Mouse (Mus musculus): Measurements from ENCODE around the gene Fam234b. TPM values are rescaled to one million over a fixed set of nuclear protein-coding genes. Genes with fewer than 3 reads are reported as not detected.

The Fam234b gene
- polyA plus RNA-seq, 1 experiment from 2014 or later = 8.0 TPM

DNA sequence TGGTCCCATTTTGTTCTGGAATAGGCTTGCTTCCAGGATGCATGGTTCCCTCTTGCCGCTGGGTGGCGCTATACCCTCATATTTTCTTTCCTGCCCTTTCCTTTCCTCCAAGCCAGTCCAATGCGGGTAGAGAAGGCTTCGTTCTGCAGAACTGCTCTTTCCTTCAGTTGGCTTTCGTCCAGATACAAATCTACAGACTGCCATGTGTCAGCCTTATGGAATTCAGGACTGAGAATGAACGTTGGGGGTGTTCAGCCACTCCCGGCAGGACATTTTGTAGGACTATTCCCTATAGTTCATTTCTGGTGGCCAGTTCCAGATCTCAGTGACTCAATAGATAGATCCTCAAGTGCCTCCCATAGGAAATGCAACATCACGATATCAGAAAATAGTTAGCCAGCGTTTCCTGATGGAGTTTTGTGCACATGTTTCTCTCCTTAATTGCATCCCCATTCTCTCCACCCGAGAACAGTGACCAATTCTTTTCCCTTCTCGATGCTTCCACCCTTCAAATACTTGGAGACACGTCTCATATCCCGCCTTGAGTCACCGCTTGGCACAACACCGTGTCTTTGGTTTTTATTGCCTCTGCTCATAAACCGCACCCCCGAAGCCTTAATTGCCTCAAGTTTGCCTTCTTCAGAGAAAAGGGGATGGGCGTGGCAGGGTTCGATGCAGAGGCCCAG lies 52.2 kb downstream of the Fam234b start:
- H3K27ac ChIP-seq (replicated peaks) = peak overlapping the region; percentile 62
- H3K36me3 ChIP-seq = no peaks in the 10 kb centered on the region
- H3K9me3 ChIP-seq = no peaks in the 10 kb centered on the region
- peaks cover 40% of the 10 kb centered on the region for H3K4me1 ChIP-seq
- no peak for ATAC-seq (ENCODE audit: extremely low read depth, insufficient number of reproducible peaks, low FRiP score, low TSS enrichment)
- peak overlapping the region; percentile 39 for H3K4me2 ChIP-seq
- no peak overlapping the region for H3K9ac ChIP-seq
- no peak overlapping the region for H3K4me3 ChIP-seq
- WGBS = 40% methylated on average over 19 of the region's 19 CpGs
- H3K27me3 ChIP-seq (replicated peaks) = 0 out of 2 replicates have a peak, but pooled peaks cover 7% of the 10 kb centered on the region

- Histone ChIP-seq H3K27ac (replicated peaks) (peak overlapping the region; percentile 70), H3K9ac (no peak overlapping the region), H3K4me2 (peak overlapping the region; percentile 67; the same call in 1 of the 2 replicates), H3K4me3 (no peak overlapping the region), H3K9me3 (peaks cover 7% of the 10 kb centered on the region), H3K27me3 (replicated peaks) (0 out of 2 replicates have a peak, but pooled peaks cover 7% of the 10 kb centered on the region), H3K4me1 (peaks cover 36% of the 10 kb centered on the region), H3K36me3 (no peaks in the 10 kb centered on the region)
- 61% methylated on average over 19 of the region's 19 CpGs for WGBS
- ATAC-seq (ENCODE audit: extremely low read depth, insufficient number of reproducible peaks, low FRiP score, low TSS enrichment) = no peak
Observed at GRCm38 (mm10) chr6:135250926-135251699, 53.3 kb downstream of the Fam234b start.

GRCm38 (mm10) chr6:135251849-135252727 lies 54.3 kb downstream of the Fam234b start:
- H3K9me3 ChIP-seq = peaks cover 7% of the 10 kb centered on the region
- H3K27ac ChIP-seq (replicated peaks) = peak overlapping the region; percentile 70
- peaks cover 36% of the 10 kb centered on the region for H3K4me1 ChIP-seq
- no peak for ATAC-seq (ENCODE audit: extremely low read depth, insufficient number of reproducible peaks, low FRiP score, low TSS enrichment)
- H3K4me3 ChIP-seq = peak overlapping the region; percentile 36
- H3K9ac ChIP-seq = peak overlapping the region; percentile 58; the same call in 1 of the 2 replicates
- WGBS = 35% methylated on average over 24 of the region's 24 CpGs
- H3K36me3 ChIP-seq = no peaks in the 10 kb centered on the region
- 0 out of 2 replicates have a peak, but pooled peaks cover 7% of the 10 kb centered on the region for H3K27me3 ChIP-seq (replicated peaks)
- peak overlapping the region; percentile 67 for H3K4me2 ChIP-seq

DNA sequence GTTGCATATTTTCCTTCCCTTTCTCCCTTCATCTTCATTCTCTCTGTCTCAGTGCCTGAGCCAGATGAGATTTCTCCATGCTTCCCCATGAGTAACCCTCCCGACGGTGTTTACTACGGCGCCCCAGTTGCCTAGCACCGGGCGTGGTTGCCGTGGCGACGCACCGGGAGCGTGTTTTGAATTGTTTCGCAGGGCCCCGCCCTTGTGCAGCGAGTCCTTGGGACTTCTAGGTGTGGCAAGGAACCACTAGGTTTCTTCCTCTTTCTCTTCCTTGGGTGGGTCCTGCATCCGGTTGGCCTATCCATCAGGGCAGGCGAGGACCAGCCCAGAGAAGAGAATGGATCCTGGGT lies 54.9 kb downstream of the Fam234b start:
- 8% methylated on average over 16 of the region's 16 CpGs for WGBS
- Histone ChIP-seq H3K9ac (peak overlapping the region; percentile 58; the same call in 1 of the 2 replicates), H3K4me3 (peak overlapping the region; percentile 36), H3K4me2 (peak overlapping the region; percentile 67), H3K9me3 (peaks cover 7% of the 10 kb centered on the region), H3K27ac (replicated peaks) (peak overlapping the region; percentile 70), H3K36me3 (no peaks in the 10 kb centered on the region), H3K27me3 (replicated peaks) (0 out of 2 replicates have a peak, but pooled peaks cover 4% of the 10 kb centered on the region), H3K4me1 (peaks cover 36% of the 10 kb centered on the region)
- peak; percentile 25; the same call in 1 of the 2 replicates for ATAC-seq (ENCODE audit: extremely low read depth, insufficient number of reproducible peaks, low FRiP score, low TSS enrichment)

DNA sequence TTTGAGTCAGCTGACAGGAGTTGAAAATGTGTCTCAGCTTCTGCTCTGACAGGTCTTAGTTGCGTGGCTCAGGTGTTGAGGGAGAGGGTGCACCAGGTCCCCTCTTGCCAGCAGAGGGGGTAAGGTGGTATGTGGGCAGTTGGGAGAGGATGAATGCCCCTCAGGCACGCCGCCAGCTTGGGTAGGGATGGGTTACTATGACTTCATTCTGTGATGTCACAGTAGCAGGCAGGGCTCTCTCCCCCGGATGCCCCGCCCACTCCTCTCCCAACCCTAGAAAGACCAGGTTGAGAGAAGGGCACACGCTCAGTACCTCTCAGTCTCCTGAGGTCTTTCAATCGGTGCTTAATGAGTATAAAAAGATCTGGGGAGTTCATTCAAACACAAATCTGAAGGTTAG lies 56.4 kb downstream of the Fam234b start, which contains the start of gene Gsg1:
Gene Gsg1 (minus strand): TSS at position 199 of the 400 bp plus-strand sequence.
- H3K36me3 ChIP-seq = no peaks in the 10 kb centered on the region
- WGBS = 78% methylated on average over 7 of the region's 7 CpGs
- no peak for ATAC-seq (ENCODE audit: extremely low read depth, insufficient number of reproducible peaks, low FRiP score, low TSS enrichment)
- H3K4me2 ChIP-seq = no peak within 1 kb of the TSS
- peaks cover 7% of the 10 kb centered on the region for H3K9me3 ChIP-seq
- H3K27ac ChIP-seq (replicated peaks) = no peak within 1 kb of the TSS
- H3K4me3 ChIP-seq = no peak within 1 kb of the TSS
- H3K4me1 ChIP-seq = peaks cover 36% of the 10 kb centered on the region
- no peaks in the 10 kb centered on the region for H3K27me3 ChIP-seq (replicated peaks)
- no peak within 1 kb of the TSS for H3K9ac ChIP-seq

DNA sequence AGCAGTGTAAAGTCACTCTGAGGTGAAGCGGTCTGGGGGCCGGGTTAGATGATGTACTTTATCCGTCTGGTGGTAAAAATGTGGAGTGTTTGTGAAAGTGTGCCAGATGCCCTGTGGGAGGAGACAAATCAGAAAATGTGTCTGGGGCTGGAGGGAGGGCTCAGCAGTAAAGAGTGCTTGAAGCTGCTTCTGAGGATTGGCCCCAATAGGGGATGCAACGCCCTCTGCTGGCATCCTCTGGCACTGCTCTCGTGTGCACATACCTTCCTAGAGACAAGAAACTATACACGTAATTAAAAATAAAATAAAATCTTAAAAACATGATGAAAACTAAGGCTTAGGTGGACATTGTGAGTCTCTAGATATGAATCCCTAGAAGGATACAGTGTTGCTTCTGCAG lies 62.7 kb downstream of the Fam234b start:
- Histone ChIP-seq H3K9me3 (peaks cover 10% of the 10 kb centered on the region), H3K4me2 (no peak overlapping the region), H3K4me3 (no peak overlapping the region), H3K27ac (replicated peaks) (no peak overlapping the region), H3K27me3 (replicated peaks) (no peaks in the 10 kb centered on the region), H3K4me1 (no peaks in the 10 kb centered on the region), H3K36me3 (no peaks in the 10 kb centered on the region), H3K9ac (no peak overlapping the region)
- ATAC-seq (ENCODE audit: extremely low read depth, insufficient number of reproducible peaks, low FRiP score, low TSS enrichment) = no peak
- 86% methylated on average over 6 of the region's 6 CpGs for WGBS

DNA sequence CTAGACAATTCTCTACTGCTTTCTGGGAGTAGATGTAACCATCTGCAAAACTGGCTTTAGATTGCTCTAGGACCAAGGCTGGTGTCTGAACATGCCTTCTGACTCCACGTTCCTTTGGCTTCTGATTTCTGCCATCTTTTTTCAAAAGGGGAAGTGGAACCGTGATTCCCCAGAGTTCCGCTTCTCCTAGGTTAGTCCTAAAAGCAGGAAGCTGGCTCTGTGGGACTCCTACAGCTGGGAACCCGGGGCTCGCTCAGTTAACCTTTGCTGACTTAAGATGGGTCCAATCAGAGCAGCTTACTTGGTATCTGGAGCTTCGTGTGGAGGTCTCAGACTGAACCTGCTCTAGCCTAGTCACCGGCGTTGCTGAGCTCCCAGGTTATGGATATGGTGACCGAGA lies 63.3 kb downstream of the Fam234b start:
- H3K9ac ChIP-seq = no peak overlapping the region
- no peak overlapping the region for H3K27ac ChIP-seq (replicated peaks)
- ATAC-seq (ENCODE audit: extremely low read depth, insufficient number of reproducible peaks, low FRiP score, low TSS enrichment) = no peak
- WGBS = 82% methylated on average over 9 of the region's 9 CpGs
- no peak overlapping the region for H3K4me3 ChIP-seq
- no peak overlapping the region for H3K4me2 ChIP-seq
- H3K36me3 ChIP-seq = no peaks in the 10 kb centered on the region
- no peaks in the 10 kb centered on the region for H3K27me3 ChIP-seq (replicated peaks)
- H3K9me3 ChIP-seq = peaks cover 4% of the 10 kb centered on the region; the same call in 1 of the 2 replicates
- no peaks in the 10 kb centered on the region for H3K4me1 ChIP-seq

DNA sequence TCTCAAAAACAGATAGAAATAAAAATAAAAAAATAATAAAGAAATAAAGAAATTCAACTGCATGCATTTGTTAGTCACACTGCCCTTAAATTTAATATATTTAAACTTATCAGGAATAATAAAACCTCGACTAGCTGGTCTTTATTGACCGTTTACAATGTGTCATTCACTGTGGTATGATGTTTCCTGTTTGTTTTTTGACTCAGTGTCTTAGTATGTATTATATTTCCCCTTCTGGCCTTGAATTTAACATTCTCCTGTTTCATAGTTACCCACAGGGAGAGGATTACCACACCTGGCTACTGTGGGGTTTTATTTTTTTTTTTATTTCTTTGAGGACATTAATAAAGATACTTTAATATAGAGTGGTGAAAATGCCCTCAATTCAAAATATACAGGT lies 64.8 kb downstream of the Fam234b start:
- H3K27me3 ChIP-seq (replicated peaks) = no peaks in the 10 kb centered on the region
- 76% methylated on average over 2 of the region's 2 CpGs for WGBS
- H3K4me1 ChIP-seq = no peaks in the 10 kb centered on the region
- no peaks in the 10 kb centered on the region for H3K36me3 ChIP-seq
- H3K9ac ChIP-seq = no peak overlapping the region
- no peak overlapping the region for H3K27ac ChIP-seq (replicated peaks)
- no peak for ATAC-seq (ENCODE audit: extremely low read depth, insufficient number of reproducible peaks, low FRiP score, low TSS enrichment)
- no peak overlapping the region for H3K4me3 ChIP-seq
- peaks cover 4% of the 10 kb centered on the region; the same call in 1 of the 2 replicates for H3K9me3 ChIP-seq
- no peak overlapping the region for H3K4me2 ChIP-seq

- WGBS = 88% methylated on average over 6 of the region's 6 CpGs
- Histone ChIP-seq H3K4me3 (no peak overlapping the region), H3K4me1 (no peaks in the 10 kb centered on the region), H3K4me2 (no peak overlapping the region), H3K27ac (replicated peaks) (no peak overlapping the region), H3K9me3 (peaks cover 4% of the 10 kb centered on the region; the same call in 1 of the 2 replicates), H3K9ac (no peak overlapping the region), H3K36me3 (no peaks in the 10 kb centered on the region), H3K27me3 (replicated peaks) (no peaks in the 10 kb centered on the region)
- ATAC-seq (ENCODE audit: extremely low read depth, insufficient number of reproducible peaks, low FRiP score, low TSS enrichment) = no peak
Observed at GRCm38 (mm10) chr6:135264136-135264535, 66.4 kb downstream of the Fam234b start.

DNA sequence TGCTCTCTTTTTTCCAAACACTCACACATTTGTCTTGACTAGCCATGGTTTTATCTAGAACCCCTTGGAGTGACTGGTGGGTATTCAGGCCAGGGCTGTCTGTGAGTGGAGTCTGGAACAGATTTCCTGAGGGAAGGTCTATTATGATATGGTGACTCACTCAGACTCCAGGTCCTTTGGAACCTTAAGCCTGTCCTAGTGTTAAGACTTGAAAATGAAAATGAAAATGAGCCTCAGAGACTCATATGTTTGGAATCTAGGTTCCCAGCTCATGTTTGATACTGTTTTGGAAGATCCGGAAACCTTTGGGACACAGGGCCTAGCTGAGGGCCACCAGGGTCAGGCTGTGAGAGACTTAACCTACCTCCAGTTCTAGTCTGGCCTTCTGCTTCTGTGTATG lies 68.3 kb downstream of the Fam234b start:
- H3K36me3 ChIP-seq = no peaks in the 10 kb centered on the region
- no peaks in the 10 kb centered on the region for H3K27me3 ChIP-seq (replicated peaks)
- no peak for ATAC-seq (ENCODE audit: extremely low read depth, insufficient number of reproducible peaks, low FRiP score, low TSS enrichment)
- no peak overlapping the region for H3K9ac ChIP-seq
- peaks cover 4% of the 10 kb centered on the region; the same call in 1 of the 2 replicates for H3K9me3 ChIP-seq
- no peak overlapping the region for H3K4me3 ChIP-seq
- 0 out of 2 replicates have a peak, but pooled peaks cover 3% of the 10 kb centered on the region for H3K4me1 ChIP-seq
- H3K27ac ChIP-seq (replicated peaks) = no peak overlapping the region
- 86% methylated on average over 1 of the region's 1 CpGs for WGBS
- no peak overlapping the region for H3K4me2 ChIP-seq

- Histone ChIP-seq H3K4me1 (peaks cover 14% of the 10 kb centered on the region), H3K4me3 (no peak overlapping the region), H3K4me2 (no peak overlapping the region), H3K36me3 (no peaks in the 10 kb centered on the region), H3K9me3 (peaks cover 4% of the 10 kb centered on the region; the same call in 1 of the 2 replicates), H3K27ac (replicated peaks) (no peak overlapping the region), H3K27me3 (replicated peaks) (no peaks in the 10 kb centered on the region), H3K9ac (no peak overlapping the region)
- no peak for ATAC-seq (ENCODE audit: extremely low read depth, insufficient number of reproducible peaks, low FRiP score, low TSS enrichment)
- 65% methylated on average over 3 of the region's 3 CpGs for WGBS
Observed at GRCm38 (mm10) chr6:135267221-135267620, 69.4 kb downstream of the Fam234b start.
